Mouse (Mus musculus) kidney, postnatal 0 days (tissue): ENCODE results near the gene Stxbp1. TPM values are rescaled to one million over a fixed set of nuclear protein-coding genes. Genes with fewer than 3 reads are reported as not detected.

ENCODE experiments used
- ATAC-seq: fragments of 200-750 bp; cut with Nextera tagmentation; replicated peaks from 2 replicates; pipeline ENCODE4 v1.8.0; 2017; ENCODE audit warnings: low read depth, moderate number of reproducible peaks, moderate TSS enrichment, moderate library complexity; ENCODE audit not compliant: low FRiP score
- DNase-seq: peaks from one replicate; pipeline ENCODE4 v3.0.0-alpha.2; 2016; ENCODE audit warnings: low spot score
- H3K27ac ChIP-seq: fragments of 300-500 bp; sonication (generic); 2 replicates; pipeline ENCODE4 v1.5.1; 2014; ENCODE audit warnings: mild to moderate bottlenecking
- H3K27me3 ChIP-seq: fragments of 300-500 bp; sonication (generic); 2 replicates; pipeline ENCODE4 v1.6.1; 2014; ENCODE audit warnings: low read length, mixed read lengths; ENCODE audit not compliant: insufficient read depth
- H3K36me3 ChIP-seq: fragments of 300-500 bp; sonication (generic); 2 replicates; pipeline ENCODE4 v1.6.1; 2014; ENCODE audit warnings: low read length, mixed read lengths; ENCODE audit not compliant: insufficient read depth
- H3K4me1 ChIP-seq: fragments of 300-500 bp; sonication (generic); replicated peaks from 2 replicates; pipeline ENCODE4 v1.6.1; 2014; ENCODE audit warnings: antibody characterized with exemption, low read length, mixed read lengths; ENCODE audit not compliant: insufficient read depth
- H3K4me2 ChIP-seq: fragments of 300-500 bp; sonication (generic); 2 replicates; pipeline ENCODE4 v1.6.1; 2014; ENCODE audit warnings: mild to moderate bottlenecking, low read length, moderate library complexity, mixed read lengths
- H3K4me3 ChIP-seq: fragments of 300-500 bp; sonication (generic); replicated peaks from 2 replicates; pipeline ENCODE4 v1.5.1; 2014; ENCODE audit warnings: low read depth, low read length
- H3K9ac ChIP-seq: fragments of 300-500 bp; sonication (generic); 2 replicates; pipeline ENCODE4 v1.6.1; 2014; ENCODE audit warnings: low read depth, low read length
- H3K9me3 ChIP-seq: fragments of 300-500 bp; sonication (generic); replicated peaks from 2 replicates; pipeline ENCODE4 v1.6.1; 2016; ENCODE audit warnings: low read length, inconsistent platforms, mixed read lengths
- CTCF ChIP-seq: IDR thresholded peaks from 2 replicates; pipeline ENCODE4 v1.5.1; 2016; ENCODE audit warnings: antibody characterized with exemption, low read depth, mild to moderate bottlenecking, moderate library complexity
- whole genome bisulfite sequencing: fragments of 180-500 bp; shearing (Covaris S2); extraction: QIAGEN DNeasy Blood & Tissue Kit; methylation state at CpG from one replicate; pipeline ENCODE4 v1.1.7; 2014; 5-methylcytosine and 5-hydroxymethylcytosine counted together
- polyA plus RNA-seq: library from polyadenylated mRNA; unstranded; fragments of >200 nt; fragmentation: Nextera tagmentation; extraction: Ambion mirVana; gene quantifications from 2 replicates; pipeline ENCODE4 v1.2.1, GENCODE M21; 2015

Stxbp1 gene
- polyA plus RNA-seq, 1 experiment from 2014 or later = 14.3 TPM

- 76% methylated on average over 5 of the region's 5 CpGs for WGBS
- H3K27me3 ChIP-seq = no peaks in the 10 kb centered on the region
- DNase-seq (no peak), ATAC-seq (no peak)
- H3K36me3 ChIP-seq = no peaks in the 10 kb centered on the region
- no peak overlapping the region for H3K4me2 ChIP-seq
- H3K4me3 ChIP-seq = no peak overlapping the region
- H3K9ac ChIP-seq = no peak overlapping the region
- no peak overlapping the region for H3K27ac ChIP-seq
- no peak for TF ChIP-seq CTCF
- H3K4me1 ChIP-seq = no peaks in the 10 kb centered on the region
- H3K9me3 ChIP-seq = no peaks in the 10 kb centered on the region
Observed at GRCm38 (mm10) chr2:32769327-32770085, 77.5 kb downstream of the Stxbp1 start.

DNA sequence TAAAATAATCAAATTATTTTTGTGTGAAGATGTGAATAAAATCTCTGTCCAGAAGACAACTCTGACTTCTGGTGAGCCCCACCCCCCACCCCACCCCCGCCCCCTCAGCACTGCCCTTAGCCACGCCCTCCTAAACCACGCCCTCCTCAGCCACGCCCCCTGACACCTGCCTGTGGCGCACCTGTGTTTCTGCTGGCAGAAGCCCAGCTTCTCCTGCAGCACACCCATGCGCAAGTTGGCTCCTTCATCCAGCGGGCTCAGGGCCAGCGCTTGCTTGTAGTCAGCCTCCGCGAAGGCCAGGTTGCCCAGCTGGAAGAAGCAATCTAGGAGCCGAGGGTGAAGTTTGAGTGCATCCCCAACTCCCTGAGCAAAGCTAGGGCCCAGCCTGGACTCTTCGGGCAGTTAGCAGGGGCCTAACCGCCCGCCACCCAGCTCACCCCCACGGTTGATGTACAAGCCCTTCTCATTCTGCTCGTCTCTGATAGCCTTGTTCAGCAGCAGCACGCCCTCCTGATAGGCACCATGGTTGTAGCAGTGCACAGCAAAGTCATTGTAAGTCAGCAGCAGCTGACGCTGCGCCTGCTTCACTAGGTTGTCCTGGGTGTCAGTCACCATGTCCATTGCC lies 78.3 kb downstream of the Stxbp1 start:
- Histone ChIP-seq H3K27me3 (no peaks in the 10 kb centered on the region), H3K4me1 (no peaks in the 10 kb centered on the region), H3K4me3 (no peak overlapping the region), H3K4me2 (no peak overlapping the region), H3K27ac (no peak overlapping the region), H3K9me3 (no peaks in the 10 kb centered on the region), H3K9ac (no peak overlapping the region), H3K36me3 (no peaks in the 10 kb centered on the region)
- DNase-seq = no peak
- no peak for TF ChIP-seq CTCF
- WGBS = 56% methylated on average over 19 of the region's 19 CpGs
- no peak for ATAC-seq

GRCm38 (mm10) chr2:32767241-32767640 lies 79.8 kb downstream of the Stxbp1 start:
- Histone ChIP-seq H3K36me3 (0 out of 2 replicates have a peak, but pooled peaks cover 6% of the 10 kb centered on the region), H3K4me2 (no peak overlapping the region), H3K9me3 (no peaks in the 10 kb centered on the region), H3K4me3 (no peak overlapping the region), H3K4me1 (no peaks in the 10 kb centered on the region), H3K9ac (no peak overlapping the region), H3K27ac (no peak overlapping the region), H3K27me3 (no peaks in the 10 kb centered on the region)
- no peak for DNase-seq
- no peak for TF ChIP-seq CTCF
- no peak for ATAC-seq
- 55% methylated on average over 12 of the region's 12 CpGs for WGBS

GRCm38 (mm10) chr2:32763353-32763752 lies 83.7 kb downstream of the Stxbp1 start:
- H3K27me3 ChIP-seq = no peaks in the 10 kb centered on the region
- WGBS = 87% methylated on average over 3 of the region's 3 CpGs
- ATAC-seq = no peak

DNA sequence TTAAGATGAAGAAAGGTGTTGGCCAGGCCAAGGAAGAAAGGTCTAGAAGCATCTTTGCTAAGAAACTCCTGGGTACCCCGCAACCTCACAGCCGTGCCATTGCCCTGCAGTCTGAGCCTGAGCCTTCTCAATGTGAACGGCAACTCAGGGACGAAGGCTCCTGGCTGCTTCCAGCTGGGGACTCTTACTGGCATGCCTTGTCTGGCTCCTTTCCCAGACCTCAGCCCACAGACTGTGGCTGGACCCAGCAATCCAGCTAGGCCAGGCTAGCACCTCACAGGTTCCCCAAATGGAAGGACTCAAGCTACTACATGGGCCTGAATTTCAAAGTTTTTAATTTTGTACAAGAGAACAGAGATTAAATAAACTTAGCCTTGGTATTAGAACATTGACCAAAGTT lies 85.2 kb downstream of the Stxbp1 start:
- TF ChIP-seq CTCF = no peak
- no peak overlapping the region for H3K4me2 ChIP-seq
- no peak for DNase-seq
- 0 out of 2 replicates have a peak, but pooled peaks cover 21% of the 10 kb centered on the region for H3K36me3 ChIP-seq
- no peaks in the 10 kb centered on the region for H3K4me1 ChIP-seq
- no peak overlapping the region for H3K27ac ChIP-seq
- ATAC-seq = no peak
- H3K27me3 ChIP-seq = no peaks in the 10 kb centered on the region
- no peaks in the 10 kb centered on the region for H3K9me3 ChIP-seq
- 85% methylated on average over 4 of the region's 4 CpGs for WGBS
- H3K9ac ChIP-seq = no peak overlapping the region
- no peak overlapping the region for H3K4me3 ChIP-seq

More at GRCm38 (mm10) chr2:32763353-32763752, 83.7 kb downstream of the Stxbp1 start:
- H3K9ac ChIP-seq = no peak overlapping the region
- DNase-seq = no peak
- 0 out of 2 replicates have a peak, but pooled peaks cover 21% of the 10 kb centered on the region for H3K36me3 ChIP-seq
- TF ChIP-seq CTCF = peak; percentile 28; the same call in 1 of the 2 replicates
- H3K4me2 ChIP-seq = no peak overlapping the region
- no peaks in the 10 kb centered on the region for H3K9me3 ChIP-seq
- no peak overlapping the region for H3K27ac ChIP-seq
- no peaks in the 10 kb centered on the region for H3K4me1 ChIP-seq
- H3K4me3 ChIP-seq = no peak overlapping the region

DNA sequence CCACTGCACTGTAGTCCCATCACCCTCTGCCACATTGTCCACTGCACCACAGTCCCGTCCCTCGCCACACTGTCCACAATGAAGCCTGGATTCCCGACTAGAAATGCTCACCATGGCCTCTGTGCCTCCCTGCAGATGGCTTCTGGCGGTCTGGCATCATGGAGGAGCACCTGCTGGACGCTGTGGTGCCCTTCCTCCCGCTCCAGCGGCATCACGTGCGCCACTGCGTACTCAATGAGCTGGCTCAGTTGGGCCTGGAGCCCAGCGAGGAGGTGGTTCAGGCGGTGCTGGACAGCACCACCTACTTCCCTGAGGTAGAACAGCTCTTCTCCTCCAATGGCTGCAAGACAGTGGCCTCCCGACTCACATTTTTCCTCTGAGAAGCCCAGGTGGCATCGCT lies 85.7 kb downstream of the Stxbp1 start:
- no peak for TF ChIP-seq CTCF
- no peak for DNase-seq
- Histone ChIP-seq H3K4me2 (no peak overlapping the region), H3K36me3 (0 out of 2 replicates have a peak, but pooled peaks cover 21% of the 10 kb centered on the region), H3K27ac (no peak overlapping the region), H3K9me3 (no peaks in the 10 kb centered on the region), H3K27me3 (no peaks in the 10 kb centered on the region), H3K9ac (no peak overlapping the region), H3K4me3 (no peak overlapping the region), H3K4me1 (no peaks in the 10 kb centered on the region)
- 89% methylated on average over 14 of the region's 14 CpGs for WGBS
- no peak for ATAC-seq
